Mouse (Mus musculus): Measurements from ENCODE around the gene Gcnt4. TPM values are rescaled to one million over a fixed set of nuclear protein-coding genes. Genes with fewer than 3 reads are reported as not detected.
A peak's percentile ranks its signal among the peaks of the same experiment; 100 is the strongest.

Gene Gcnt4
- total RNA-seq, 2 experiments from 2014 or later, result 0.09 to 0.11 TPM

GRCm38 (mm10) chr13:96990045-96990444 lies 65.6 kb downstream of the Gcnt4 start:
- no peak for ATAC-seq (ENCODE audit: poor library complexity, severe bottlenecking)

GRCm38 (mm10) chr13:96990561-96991265 lies 66.2 kb downstream of the Gcnt4 start:
- ATAC-seq (ENCODE audit: poor library complexity, severe bottlenecking), result peak; percentile 41; the same call in 1 of the 2 replicates

GRCm38 (mm10) chr13:96993291-96993989 lies 69.0 kb downstream of the Gcnt4 start:
- ATAC-seq (ENCODE audit: poor library complexity, severe bottlenecking), result no peak

GRCm38 (mm10) chr13:96995243-96995642 lies 70.8 kb downstream of the Gcnt4 start:
- ATAC-seq (ENCODE audit: poor library complexity, severe bottlenecking), result no peak; the same call in 1 of the 2 replicates

DNA sequence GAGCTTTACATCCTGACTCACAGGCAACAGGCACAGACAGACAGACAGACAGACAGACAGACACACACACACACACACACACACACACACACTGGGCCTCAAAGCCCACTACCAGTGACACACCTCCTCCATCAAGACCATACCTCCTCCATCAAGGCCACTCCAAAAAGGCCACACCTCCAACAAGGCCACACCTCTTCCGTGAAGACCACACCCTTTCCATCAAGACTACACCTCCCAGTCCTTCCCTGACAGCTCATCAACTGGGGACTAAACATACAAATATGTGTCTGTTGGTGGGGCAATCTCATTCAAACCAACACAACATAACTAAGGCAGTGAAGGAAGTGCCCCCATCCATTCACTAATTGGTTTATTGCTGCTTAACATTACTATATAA lies 72.6 kb downstream of the Gcnt4 start:
- ATAC-seq (ENCODE audit: poor library complexity, severe bottlenecking), result no peak

Other genes with a start within 250 kb of the Gcnt4 start
- not detected in 2 replicates for gene Ankrd31, start 176.4 kb upstream of the Gcnt4 start, total RNA-seq (2015)
- gene Ankrd31, start 176.4 kb upstream of the Gcnt4 start, total RNA-seq (2017), result not detected in 2 replicates
- gene 1700029F12Rik, start 109.7 kb downstream of the Gcnt4 start, total RNA-seq (2015), result not detected in 2 replicates
- gene 1700029F12Rik, start 109.7 kb downstream of the Gcnt4 start, total RNA-seq (2017), result not detected in 2 replicates
- gene Fam169a, start 142.6 kb downstream of the Gcnt4 start, total RNA-seq (2015), result 0.05 TPM in 1 of 2 replicates, not detected in the other
- 0.20 and 0.29 TPM in 2 replicates for gene Fam169a, start 142.6 kb downstream of the Gcnt4 start, total RNA-seq (2017)
- gene Gm6169, start 174.5 kb downstream of the Gcnt4 start, total RNA-seq (2015), result 37.0 and 37.2 TPM in 2 replicates
- gene Gm6169, start 174.5 kb downstream of the Gcnt4 start, total RNA-seq (2017), result 7.2 and 8.5 TPM in 2 replicates
- gene Gfm2, start 213.2 kb downstream of the Gcnt4 start, total RNA-seq (2015), result 11.4 and 14.5 TPM in 2 replicates
- 20.7 and 29.1 TPM in 2 replicates for gene Gfm2, start 213.2 kb downstream of the Gcnt4 start, total RNA-seq (2017)
- 225 and 248 TPM in 2 replicates for gene Nsa2, start 213.2 kb downstream of the Gcnt4 start, total RNA-seq (2015)
- 333 and 335 TPM in 2 replicates for gene Nsa2, start 213.2 kb downstream of the Gcnt4 start, total RNA-seq (2017)

Measured in megakaryocyte, adult 5-6 weeks (primary cell).